Mouse (Mus musculus) testis, postnatal 14 days (tissue): ENCODE data around the gene Cdc42ep3.

Experiments
- DNase-seq: peaks from one replicate; pipeline ENCODE4 v3.0.0; 2021; ENCODE audit warnings: low spot score

Cdc42ep3 gene

DNA sequence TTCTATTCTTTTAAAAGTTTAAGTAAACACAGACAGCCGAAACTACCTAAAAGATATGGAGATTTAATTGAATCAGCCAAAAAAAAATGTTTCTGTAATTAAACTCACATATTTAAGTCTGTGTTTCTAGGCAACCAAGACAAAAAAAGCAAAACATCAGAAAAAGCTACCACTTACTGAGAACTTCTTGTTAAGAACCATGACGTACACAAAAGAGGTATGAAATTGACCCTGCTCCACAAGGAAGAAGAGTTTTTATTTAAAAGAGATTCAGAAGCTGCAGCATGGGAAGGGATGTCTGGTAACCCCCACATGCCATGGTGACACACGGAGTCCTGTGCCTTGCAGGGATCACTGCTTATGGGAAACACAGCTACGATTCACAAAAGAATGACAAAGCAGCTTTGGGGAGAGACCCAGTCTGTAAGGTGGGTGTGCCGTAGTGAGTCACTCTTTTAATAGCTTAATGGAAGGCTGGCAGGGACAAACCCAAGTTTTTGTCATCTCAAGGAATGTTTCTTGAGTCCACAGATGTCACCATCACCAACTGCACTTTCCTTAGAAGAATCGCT lies 69.8 kb downstream of the Cdc42ep3 start:
- DNase-seq: no peak
